Mouse (Mus musculus) brain, adult 2 months (tissue): ENCODE data around the gene Kank1.
A peak's percentile ranks its signal among the peaks of the same experiment; 100 is the strongest.

ENCODE experiments used
- DNase-seq: peaks from one replicate; pipeline ENCODE4 v3.0.0; 2011; ENCODE audit warnings: low read depth, low spot score

The Kank1 gene

GRCm38 (mm10) chr19:25311626-25312025 lies 74.9 kb downstream of the Kank1 start:
- DNase-seq: no peak

- DNase-seq: peak; percentile 52
Observed at GRCm38 (mm10) chr19:25315458-25315889, 78.7 kb downstream of the Kank1 start.

- no peak for DNase-seq
Observed at GRCm38 (mm10) chr19:25315993-25316392, 79.2 kb downstream of the Kank1 start.

GRCm38 (mm10) chr19:25324265-25324664 lies 87.5 kb downstream of the Kank1 start:
- DNase-seq: no peak

GRCm38 (mm10) chr19:25325113-25326001 lies 88.6 kb downstream of the Kank1 start:
- peak; percentile 24 for DNase-seq

GRCm38 (mm10) chr19:25326002-25326300 lies 89.2 kb downstream of the Kank1 start:
- no peak for DNase-seq

GRCm38 (mm10) chr19:25327633-25328032 lies 90.9 kb downstream of the Kank1 start:
- no peak for DNase-seq

GRCm38 (mm10) chr19:25334360-25334759 lies 97.6 kb downstream of the Kank1 start:
- DNase-seq: peak; percentile 68

- peak; percentile 18 for DNase-seq
Observed at GRCm38 (mm10) chr19:25336731-25337130, 100.0 kb downstream of the Kank1 start.

- peak; percentile 49 for DNase-seq
Observed at GRCm38 (mm10) chr19:25340630-25341620, 104.2 kb downstream of the Kank1 start.

GRCm38 (mm10) chr19:25342026-25342425 lies 105.3 kb downstream of the Kank1 start:
- no peak for DNase-seq

GRCm38 (mm10) chr19:25343657-25344322 lies 107.0 kb downstream of the Kank1 start:
- peak; percentile 24 for DNase-seq

GRCm38 (mm10) chr19:25344371-25344770 lies 107.6 kb downstream of the Kank1 start:
- DNase-seq: no peak

GRCm38 (mm10) chr19:25345972-25346371 lies 109.2 kb downstream of the Kank1 start:
- DNase-seq: no peak

- DNase-seq: no peak
Observed at GRCm38 (mm10) chr19:25347515-25347914, 110.7 kb downstream of the Kank1 start.

GRCm38 (mm10) chr19:25351257-25351955 lies 114.6 kb downstream of the Kank1 start:
- DNase-seq: peak; percentile 60

GRCm38 (mm10) chr19:25357094-25357493 lies 120.3 kb downstream of the Kank1 start:
- DNase-seq: no peak

- DNase-seq: no peak
Observed at GRCm38 (mm10) chr19:25358486-25359120, 121.8 kb downstream of the Kank1 start.

GRCm38 (mm10) chr19:25360571-25361029 lies 123.8 kb downstream of the Kank1 start:
- no peak for DNase-seq

- peak; percentile 12 for DNase-seq
Observed at GRCm38 (mm10) chr19:25361956-25362355, 125.2 kb downstream of the Kank1 start.
